Mouse (Mus musculus) thymus, postnatal 4 days (tissue): ENCODE results near the gene Pym1.
"Not testable (repeated sequence)": the region's sequence is repeated elsewhere in the genome, so short reads cannot be mapped to it uniquely, and the experiment has no call there.

ENCODE experiments used
- DNase-seq: peaks from one replicate; pipeline ENCODE4 v3.0.0; 2021

Gene Pym1

DNA sequence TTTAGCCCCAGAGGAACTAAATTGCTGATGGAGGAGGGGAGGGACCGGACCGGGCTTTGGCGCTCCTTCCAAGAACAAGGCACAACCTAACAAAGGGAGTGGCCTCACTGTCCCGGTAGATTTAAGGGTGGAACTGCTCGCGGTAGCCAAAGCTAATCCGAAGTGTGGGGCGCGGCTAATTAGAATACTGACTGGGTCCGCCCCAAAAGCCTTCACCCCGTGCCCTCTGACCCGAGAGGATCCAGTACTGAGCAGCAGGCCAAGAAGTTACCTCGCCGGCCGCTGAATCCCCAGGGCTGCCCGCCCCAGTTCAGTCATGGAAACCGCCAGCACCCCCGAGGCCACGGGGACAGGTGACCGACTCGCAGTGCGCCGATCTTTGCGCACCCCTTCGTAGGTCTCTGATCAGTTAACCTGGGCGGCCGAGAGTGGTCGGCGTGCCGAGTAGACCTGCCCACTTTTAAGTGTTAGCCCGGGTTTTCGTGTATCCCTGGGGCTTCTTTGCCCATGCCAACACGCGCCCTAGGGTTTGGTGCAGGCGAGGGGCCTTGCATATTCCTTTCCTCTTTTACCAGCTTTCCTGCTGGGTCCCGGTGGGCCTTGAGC lies at the start of gene Pym1:
Pym1 (plus strand) TSS at position 244 of the 606 bp plus-strand sequence.
- DNase-seq = peak; percentile 77

DNA sequence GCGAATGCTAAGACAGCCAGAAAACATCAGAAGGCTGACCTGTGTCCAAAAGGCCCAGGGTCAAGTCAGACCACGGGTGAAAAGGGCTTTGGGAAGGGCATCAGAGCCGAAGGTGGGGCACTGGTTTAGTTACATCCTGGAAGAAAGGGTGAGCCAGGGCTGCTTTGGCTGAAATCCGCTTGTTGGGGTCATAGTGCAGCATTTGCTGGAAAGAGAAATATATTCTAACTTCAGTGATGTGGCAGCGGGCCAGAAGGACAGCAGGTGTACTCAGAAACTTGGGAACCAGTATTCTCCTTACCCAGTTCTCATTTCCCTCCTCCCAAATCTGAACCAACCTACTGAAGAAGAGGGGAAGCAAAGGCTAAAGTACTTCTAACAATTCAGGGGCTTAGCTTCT lies 48.7 kb upstream of the Pym1 start:
- no peak for DNase-seq

DNA sequence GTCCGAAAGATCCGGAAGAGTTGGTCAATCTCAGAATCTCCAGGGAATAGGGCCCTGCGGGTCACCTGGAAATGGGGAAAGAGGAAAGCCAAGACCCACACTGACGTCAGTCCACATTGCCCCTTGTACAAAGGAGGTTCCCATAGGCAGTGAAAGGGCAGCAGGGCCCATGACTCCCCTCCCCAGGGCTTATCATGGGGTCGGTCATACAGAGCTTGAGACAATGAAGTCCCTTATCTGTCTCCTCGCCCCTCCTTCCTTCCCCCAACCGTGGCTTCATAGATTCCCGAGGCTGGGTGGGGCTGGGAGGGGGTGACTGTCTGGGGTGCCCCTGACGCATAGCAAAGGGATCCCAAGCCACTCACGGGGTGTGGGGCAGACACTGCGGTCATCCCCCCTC lies 48.1 kb upstream of the Pym1 start:
- no peak for DNase-seq

DNA sequence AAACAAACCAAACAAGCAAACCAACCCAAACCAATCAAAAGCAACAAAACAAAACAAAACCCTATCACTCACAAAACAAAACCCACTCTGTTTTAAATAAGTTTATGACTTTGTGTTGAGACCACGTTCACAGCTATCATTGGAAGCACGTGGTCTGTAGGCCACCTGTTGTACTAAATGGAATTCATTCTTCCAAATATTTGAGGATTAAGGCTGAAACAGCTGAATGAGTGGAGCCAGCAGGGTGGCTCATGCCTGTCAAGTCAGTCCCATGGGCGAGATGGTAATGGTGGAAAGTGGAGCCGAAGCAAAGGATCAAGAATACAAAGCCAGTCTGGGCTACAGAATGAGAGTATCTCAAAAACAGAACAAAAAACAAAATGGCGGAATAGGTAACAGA lies 47.0 kb upstream of the Pym1 start:
- DNase-seq = no peak

DNA sequence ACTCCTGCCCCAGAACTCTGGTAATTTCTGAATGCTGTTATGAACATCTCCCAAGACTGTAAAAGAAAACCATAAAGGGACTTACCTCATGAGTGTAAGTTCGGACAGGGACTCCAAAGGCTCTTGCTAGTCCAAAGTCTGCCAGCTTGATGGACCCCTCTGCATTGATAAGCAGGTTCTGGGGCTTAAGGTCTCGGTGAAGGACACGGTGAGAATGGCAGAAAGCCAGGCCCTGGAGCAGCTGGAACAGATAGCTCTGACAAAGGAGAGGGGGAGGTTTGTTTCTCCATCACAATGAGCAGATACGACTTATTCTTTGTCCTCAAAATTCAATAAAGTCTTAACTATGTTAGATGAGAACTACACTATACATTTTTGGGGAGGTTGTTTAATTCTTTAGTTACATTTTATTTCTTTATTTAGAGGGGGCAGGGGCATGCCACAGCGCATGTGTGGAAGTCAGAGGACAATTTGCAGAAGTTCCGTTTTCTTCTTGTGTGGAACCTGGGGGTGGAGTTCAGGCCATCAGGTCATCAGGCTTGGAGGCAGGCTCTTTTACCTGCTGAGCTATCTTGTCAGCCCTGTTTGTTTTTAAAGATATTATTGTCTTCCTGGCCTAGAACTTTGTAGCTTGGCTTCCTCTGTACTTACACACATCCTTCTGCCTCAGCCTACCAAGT lies 45.2 kb upstream of the Pym1 start:
- DNase-seq = no peak

DNA sequence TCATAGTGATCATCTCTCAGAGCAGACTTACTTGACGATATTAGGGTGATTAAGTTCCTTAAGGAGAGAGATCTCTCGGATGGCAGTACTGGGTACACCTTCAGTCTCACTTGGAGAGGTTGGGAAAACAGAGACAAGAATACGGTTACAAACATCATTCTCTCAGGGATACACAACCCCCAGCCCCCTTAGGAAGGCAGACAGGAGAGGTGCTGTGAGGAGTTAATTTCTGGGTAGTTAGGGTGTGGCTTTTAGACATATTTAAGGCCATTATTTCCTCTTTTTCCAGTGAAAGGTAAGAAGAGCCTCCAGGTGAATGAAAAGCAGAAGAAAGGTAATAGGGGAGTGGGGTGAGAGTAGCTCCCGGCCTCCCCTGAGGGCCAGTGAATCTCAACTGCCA lies 43.8 kb upstream of the Pym1 start, which contains the start of gene Pmel:
Pmel (plus strand) TSS at position 301 of the 400 bp plus-strand sequence.
- no peak for DNase-seq

DNA sequence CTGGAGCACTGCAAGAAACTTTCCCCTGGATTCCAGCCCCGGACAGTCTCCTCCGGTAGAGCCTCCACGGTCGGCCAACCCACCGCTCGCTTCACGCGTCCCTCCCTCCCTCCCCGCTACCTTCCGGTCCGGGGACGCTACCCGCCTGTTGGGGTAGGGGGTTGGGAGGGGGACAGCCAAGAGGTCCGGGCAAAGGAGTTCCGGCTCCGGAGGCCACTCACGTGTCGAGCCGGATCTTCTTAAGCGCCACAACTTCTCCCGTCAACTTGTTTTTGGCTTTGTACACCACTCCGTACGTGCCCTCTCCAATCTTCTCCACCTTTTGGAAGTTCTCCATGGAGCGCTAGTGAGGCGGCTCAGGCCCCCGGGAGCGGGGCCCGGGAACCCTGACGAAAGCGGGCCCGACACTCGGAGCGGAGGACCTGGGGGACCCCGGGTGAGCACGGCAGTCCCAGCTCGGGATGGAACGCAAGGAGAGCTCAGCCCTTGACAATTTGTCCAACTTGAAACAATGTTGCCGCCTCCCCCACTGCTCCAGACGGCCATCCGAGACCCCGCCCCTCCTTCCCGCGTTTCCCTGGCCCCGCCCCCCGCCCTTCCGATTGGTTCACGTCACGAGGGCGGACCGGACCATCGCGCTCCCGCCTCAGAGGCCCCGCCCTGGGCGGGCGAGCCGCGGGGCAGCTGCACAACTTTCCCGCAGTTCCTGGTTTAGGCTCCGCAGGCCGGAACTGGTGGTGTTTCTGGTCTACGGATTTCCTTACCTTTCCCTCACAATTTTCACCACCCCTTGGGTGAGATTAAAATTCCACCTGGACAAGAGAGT lies 43.0 kb upstream of the Pym1 start, which contains the start of gene Cdk2:
Cdk2 (minus strand) TSS at position 541 of the 826 bp plus-strand sequence.
- peak; percentile 96 for DNase-seq

DNA sequence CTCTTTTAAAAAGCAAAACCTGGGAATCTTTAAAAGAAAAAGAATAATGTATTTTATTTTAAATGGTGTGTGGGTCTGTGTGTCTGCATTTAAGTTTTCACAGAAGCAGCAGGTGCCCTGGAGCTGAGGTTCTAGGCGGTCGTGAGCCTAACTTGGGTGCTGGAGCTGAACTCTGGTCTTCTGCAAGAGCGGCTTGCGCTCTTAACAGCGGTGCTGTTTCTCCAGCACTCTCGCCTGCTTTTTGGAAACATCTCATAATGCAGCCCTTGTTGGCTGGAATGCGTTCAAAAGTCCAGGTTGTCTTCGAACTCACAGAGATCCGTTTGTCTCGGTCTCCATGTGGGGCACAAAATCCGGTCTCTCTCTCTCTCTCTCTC lies 42.4 kb upstream of the Pym1 start:
- DNase-seq = peak; percentile 50

DNA sequence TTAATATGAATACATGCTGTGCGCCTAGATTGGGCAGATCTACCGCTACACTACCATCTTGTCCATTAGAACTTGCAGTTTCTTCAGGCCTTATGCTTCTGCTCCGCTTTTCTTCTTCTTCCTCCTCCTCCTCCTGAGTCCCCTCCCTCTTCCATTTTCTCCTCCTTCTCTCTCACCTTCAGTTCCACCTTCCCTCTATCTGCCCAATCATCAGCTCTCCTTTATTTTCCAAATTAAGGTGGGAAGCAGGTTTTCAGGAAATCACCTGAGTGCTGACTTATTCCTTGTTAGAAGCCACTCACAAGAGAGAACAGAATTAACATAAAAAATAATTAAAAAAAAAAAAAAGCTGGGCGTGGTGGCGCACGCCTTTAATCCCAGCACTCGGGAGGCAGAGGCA lies 36.4 kb upstream of the Pym1 start:
- not testable (repeated sequence) for DNase-seq

DNA sequence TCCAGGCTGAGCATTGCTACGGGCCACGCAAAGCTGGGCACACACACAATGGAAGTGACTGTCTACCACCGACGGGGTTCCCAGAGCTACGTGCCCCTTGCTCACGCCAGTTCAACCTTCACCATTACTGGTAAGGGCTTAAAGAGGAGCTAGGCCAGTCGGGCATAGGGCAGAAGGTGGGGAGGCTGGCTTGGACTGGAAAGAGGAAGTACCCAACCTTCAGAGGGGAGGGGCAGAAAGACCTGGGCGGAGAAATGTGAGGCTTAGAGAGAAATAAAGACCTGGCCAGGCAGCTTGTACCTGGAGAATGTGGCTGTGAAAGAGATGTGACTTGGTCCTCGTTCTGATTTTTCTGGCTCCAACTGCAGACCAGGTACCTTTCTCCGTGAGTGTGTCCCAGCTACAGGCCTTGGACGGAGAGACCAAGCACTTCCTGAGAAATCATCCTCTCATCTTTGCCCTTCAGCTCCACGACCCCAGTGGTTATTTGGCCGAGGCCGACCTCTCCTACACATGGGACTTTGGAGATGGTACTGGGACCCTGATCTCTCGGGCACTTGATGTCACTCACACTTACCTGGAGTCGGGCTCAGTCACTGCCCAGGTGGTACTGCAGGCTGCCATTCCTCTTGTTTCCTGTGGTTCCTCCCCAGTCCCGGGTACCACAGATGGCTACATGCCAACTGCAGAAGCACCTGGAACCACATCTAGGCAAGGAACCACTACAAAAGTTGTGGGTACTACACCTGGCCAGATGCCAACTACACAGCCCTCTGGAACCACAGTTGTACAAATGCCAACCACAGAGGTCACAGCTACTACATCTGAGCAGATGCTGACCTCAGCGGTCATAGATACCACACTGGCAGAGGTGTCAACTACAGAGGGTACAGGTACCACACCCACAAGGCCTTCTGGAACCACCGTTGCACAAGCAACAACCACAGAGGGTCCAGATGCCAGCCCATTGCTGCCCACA lies 31.8 kb upstream of the Pym1 start:
- DNase-seq = peak; percentile 71

DNA sequence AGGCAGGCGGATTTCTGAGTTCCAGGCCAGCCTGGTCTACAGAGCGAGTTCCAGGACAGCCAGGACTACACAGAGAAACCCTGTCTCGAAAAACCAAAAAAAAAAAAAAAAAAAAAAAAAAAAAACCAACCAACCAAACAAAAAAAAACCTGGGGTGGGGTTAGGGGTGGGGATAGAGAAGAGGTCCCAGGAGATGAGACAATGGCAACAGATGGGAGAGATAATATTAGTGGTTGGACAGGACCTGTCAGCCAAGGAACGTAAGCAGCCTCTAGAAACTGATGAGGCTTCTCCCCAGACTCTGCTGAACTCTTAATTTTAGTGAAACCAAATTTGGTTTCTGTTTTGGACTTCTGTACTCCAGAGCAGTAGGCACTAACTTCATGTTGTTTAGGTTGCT lies 22.2 kb upstream of the Pym1 start:
- DNase-seq = not testable (repeated sequence)

DNA sequence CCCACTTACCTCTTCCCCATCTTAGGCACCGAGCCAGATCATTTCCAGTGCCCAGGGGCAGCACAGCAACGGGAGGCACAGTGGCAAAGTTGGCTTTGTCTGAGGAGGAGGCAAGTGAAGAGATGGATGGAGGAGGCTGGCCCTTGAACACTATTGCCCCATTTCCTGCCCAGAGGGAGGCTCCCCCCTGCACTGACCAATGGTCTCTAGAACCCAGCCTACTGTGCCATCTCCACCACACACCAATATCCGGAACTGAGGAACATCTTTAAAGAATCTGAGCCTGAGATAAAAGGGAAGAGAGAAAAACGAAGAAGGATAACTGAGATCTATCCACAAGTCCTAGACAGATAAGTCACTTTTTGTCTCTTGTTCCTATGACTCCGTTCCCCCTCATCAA lies 19.6 kb upstream of the Pym1 start:
- no peak for DNase-seq

DNA sequence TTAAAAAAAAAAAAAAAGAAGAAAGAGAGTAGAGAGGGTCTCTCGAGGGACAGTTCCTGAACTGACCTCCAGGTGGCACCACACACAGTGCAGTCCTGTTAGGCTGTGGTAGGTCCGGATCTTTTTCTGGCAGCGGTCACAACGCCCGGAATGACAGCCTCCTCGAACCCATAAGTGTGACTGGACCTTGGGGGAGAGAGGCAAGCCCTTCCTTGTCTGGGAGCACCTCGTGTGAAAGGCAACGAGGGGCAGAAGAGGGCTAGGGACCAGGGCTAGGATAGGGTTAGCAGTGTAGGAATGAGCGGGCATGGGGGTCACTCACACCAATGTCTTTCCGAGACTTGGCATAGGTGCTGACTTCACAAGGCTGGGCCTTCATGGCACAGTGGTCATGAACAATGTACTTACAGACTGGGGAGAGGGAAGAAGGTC lies 16.7 kb upstream of the Pym1 start:
- peak; percentile 88 for DNase-seq

DNA sequence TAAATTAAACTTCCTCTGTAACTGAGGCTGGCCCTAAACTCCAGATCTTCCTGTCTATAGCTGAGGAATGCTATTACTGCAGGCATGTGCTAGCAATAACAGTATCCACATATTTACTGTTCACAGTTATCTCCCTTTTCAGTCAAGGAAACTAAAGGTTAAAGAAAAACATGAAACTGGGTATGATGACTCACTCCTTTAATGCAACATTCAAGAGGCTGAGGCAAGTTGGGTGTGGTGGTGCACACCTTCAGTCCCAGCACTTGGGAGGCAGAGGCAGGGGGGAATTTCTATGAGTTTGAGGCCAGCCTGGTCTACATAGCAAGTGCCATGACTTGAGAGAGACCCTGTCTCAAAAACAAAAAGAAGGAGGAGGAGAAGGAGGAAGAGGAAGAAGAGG lies 15.7 kb upstream of the Pym1 start:
- DNase-seq = no peak

DNA sequence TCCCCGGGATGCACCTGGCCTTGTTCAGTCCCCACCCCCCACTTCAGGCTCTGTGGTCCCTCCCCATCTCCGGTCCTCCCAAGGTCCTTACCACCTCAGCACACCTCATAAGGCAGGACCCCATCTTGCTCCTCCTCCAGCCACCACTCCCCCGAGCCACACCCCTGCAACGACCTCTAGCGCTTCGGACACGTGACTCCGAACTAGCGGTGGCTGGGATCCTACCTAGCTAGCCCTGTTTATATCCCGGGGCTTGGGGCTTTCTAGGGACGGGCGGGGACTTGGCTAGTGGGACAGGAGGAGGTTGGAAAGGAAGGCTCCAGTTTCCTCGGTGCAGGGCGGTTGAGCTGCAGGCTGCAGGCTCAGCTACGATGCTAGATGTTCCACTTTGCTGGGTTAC lies 10.3 kb upstream of the Pym1 start:
- no peak for DNase-seq

DNA sequence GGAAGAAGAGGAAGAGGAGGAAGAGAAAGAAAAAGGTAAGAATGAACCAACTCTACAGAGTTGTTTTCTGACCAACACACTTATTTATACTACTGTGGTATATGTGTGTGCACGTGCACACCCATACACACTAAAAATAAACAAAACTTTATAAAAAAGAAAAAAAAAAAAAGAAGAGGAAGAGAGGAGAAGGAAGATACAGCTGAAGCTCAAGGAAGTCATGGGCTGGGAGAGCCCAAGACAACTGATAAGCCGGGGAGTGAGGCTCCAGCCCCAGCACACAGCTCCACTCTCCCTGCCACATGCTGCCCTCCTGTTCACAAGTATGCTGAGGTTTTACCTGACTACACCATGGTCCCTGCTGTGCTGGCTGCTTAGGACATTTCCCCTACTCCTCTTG lies 7.4 kb upstream of the Pym1 start:
- DNase-seq = no peak

DNA sequence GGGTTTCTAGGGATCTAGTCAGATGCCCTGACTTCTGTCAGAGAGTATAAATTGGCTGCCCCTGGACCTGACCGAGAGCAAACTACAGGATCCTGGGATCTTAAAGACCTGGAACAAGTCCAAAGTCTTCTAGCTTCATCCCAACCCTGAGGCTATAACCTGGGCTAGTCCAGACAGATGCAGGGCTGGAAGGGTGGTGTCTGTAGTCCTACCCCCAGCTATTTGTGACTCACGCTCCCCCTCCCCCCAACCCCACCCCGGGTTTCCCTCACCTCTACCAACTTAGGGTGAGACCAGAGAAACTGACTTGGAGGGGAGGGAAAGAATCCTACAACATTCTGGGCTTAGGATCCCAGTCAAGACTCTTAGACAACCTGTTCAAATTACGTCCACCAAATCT lies 5.1 kb upstream of the Pym1 start:
- DNase-seq = peak; percentile 38

DNA sequence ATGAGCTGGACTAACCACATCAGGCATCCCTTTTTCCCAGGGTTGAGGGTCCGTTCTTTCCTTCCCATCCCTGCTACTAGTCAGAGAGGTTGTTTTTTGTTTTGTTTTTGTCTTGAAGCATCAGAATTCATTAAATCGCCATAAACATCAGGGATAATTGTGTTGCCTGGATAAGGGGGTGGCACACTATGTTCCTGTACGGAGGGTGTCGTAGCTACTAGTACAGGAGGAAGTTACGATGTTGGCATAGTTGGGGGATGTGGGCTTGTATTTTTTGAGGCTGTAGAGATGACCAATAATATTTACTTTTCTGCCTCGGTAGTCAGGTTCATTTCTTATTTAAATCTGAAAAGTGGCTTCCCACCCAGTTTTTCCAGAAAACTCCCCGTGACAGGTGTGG lies 4.5 kb upstream of the Pym1 start:
- DNase-seq = no peak

DNA sequence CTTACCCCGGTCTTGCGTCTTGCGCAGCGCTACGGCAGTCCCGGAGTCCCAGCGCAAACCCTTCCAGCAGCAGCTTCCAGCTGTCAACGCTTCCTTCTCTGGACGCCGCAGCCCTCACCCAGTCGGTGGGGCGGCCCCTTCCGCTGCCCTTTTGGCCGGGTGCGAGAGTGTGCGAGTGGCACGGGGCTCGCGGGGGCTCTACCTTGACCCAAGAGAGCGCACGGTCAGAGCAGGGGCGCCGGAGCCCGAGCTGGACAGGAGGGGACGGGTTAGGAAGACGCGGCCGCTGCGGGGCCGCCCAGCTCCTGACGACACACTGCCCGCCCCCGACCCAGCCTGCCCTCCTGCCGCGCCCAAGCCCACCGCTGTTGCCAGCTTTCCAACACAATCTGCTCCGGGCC lies 3.9 kb upstream of the Pym1 start:
- DNase-seq = peak; percentile 77

DNA sequence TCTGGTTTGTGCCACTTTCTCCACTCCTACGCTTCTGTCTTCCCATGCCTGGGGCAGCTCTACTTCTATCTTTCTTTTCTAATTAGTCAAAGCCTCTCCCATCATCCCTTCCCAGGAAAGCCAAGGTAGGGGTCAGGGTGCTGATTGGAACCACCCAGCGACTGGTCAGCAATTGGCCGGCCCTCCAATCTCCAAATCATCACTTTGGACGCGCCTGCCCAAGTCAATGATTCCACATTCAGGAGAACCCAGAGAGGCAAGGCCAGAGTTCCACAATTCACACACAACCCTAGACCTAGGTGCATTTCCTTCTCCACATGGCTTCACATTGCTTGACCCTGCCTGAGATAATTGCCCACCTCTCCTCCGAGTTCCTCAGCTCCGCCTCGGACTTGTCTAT lies 3.5 kb upstream of the Pym1 start:
- DNase-seq = no peak

DNA sequence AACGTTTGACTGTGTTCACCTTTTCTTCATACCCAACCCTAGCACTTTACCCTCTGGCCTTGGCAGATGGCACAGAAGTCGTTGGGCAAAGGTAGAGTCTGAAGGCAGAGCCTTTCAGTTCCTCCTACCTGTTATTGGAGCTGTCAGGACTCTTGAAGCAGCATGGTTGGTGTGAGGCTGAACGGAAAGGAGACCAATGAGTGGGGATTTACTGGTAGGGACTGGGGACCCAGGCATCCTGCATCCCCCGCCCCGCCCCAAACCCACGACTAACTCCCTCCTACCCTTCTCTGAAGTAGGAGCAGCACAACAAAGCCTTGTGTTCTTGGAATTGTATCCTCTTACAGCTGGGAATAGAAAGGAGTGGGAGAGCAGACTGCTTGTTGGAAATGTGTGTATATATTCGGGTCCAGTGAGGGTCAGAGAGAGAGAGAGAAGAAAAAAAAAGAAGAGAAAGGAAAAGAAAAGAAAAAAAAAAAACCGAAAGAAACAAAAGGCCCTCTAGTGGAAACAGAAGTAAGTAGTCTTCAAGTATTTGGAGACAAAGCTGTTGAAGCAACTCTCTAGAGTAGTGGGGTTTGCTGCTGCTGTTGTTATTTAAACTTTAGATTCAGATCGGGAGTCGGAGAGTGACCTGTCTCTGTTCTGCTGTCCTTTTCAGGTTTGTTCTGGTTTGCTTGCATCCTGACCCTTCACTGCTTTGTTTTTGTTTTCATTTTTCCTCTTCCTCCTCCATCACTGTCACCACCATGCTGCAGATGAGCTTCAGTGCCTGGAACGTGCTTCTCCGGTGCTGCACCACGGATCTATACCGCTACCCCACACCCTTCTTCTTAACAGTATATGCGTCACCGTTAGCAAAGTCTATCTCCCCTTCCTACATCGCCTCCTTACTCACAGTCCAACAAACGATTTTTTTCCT lies 2.7 kb upstream of the Pym1 start, which contains the start of gene Dgka:
Dgka (minus strand) TSS at position 176 of the 922 bp plus-strand sequence.
- peak; percentile 87 for DNase-seq
